Mouse (Mus musculus) cerebellum, adult 9-11 months (tissue): ENCODE measurements around the gene Vmn2r108.
"Not testable (repeated sequence)": the region's sequence is repeated elsewhere in the genome, so short reads cannot be mapped to it uniquely, and the experiment has no call there.

ENCODE experiments used
- DNase-seq: peaks from one replicate; pipeline ENCODE4 v3.0.0; 2022

Vmn2r108 gene

GRCm38 (mm10) chr17:20481231-20481630 is at the start of gene Vmn2r108:
Vmn2r108 (minus strand) TSS chr17:20481331.
- no peak for DNase-seq

- not testable (repeated sequence) for DNase-seq
Measured at GRCm38 (mm10) chr17:20508247-20508646, 27.1 kb upstream of the Vmn2r108 start.

- no peak for DNase-seq
Measured at GRCm38 (mm10) chr17:20497858-20498257, 16.7 kb upstream of the Vmn2r108 start, which contains the start of gene Vmn1r225. Vmn1r225 (plus strand) TSS chr17:20498158.

- DNase-seq, result no peak
Measured at GRCm38 (mm10) chr17:20473311-20473710, 7.8 kb downstream of the Vmn2r108 start.

GRCm38 (mm10) chr17:20439263-20439662 is 41.9 kb downstream of the Vmn2r108 start:
- no peak for DNase-seq

GRCm38 (mm10) chr17:20413846-20414245 is 67.3 kb downstream of the Vmn2r108 start, which contains the start of gene Vmn1r224:
Vmn1r224 (plus strand) TSS chr17:20414146.
- no peak for DNase-seq
